Mouse (Mus musculus): Measurements from ENCODE around the gene Sdc4. TPM values are rescaled to one million over a fixed set of nuclear protein-coding genes. Genes with fewer than 3 reads are reported as not detected.

Gene Sdc4
- polyA plus RNA-seq, 1 experiment, result 125 TPM

GRCm38 (mm10) chr2:164441731-164442130 lies 2.0 kb downstream of the Sdc4 start:
- Histone ChIP-seq H3K4me3 (ENCODE audit: insufficient read depth, low read length) (peak overlapping the region; percentile 81), H3K4me1 (ENCODE audit: control insufficient read depth, insufficient read depth, low read length) (peaks cover 53% of the 10 kb centered on the region), H3K27ac (ENCODE audit: insufficient read depth, low read depth, low read length) (peak overlapping the region; percentile 90)
- no peak for TF ChIP-seq POLR2A (IDR thresholded peaks at IDR 0.05; ENCODE audit: borderline replicate concordance, low read depth, low read length)
- TF ChIP-seq CTCF (IDR thresholded peaks at IDR 0.05; ENCODE audit: low read depth, low read length), result no peak

GRCm38 (mm10) chr2:164441155-164441554 lies 2.5 kb downstream of the Sdc4 start:
- H3K27ac ChIP-seq (ENCODE audit: insufficient read depth, low read depth, low read length), result peak overlapping the region; percentile 90
- TF ChIP-seq CTCF (IDR thresholded peaks at IDR 0.05; ENCODE audit: low read depth, low read length) (no peak), POLR2A (IDR thresholded peaks at IDR 0.05; ENCODE audit: borderline replicate concordance, low read depth, low read length) (no peak)
- peaks cover 59% of the 10 kb centered on the region for H3K4me1 ChIP-seq (ENCODE audit: control insufficient read depth, insufficient read depth, low read length)
- peak overlapping the region; percentile 81 for H3K4me3 ChIP-seq (ENCODE audit: insufficient read depth, low read length)

GRCm38 (mm10) chr2:164440314-164440713 lies 3.4 kb downstream of the Sdc4 start:
- H3K4me3 ChIP-seq (ENCODE audit: insufficient read depth, low read length), result peak overlapping the region; percentile 81
- peak overlapping the region; percentile 90; the same call in 1 of the 2 replicates for H3K27ac ChIP-seq (ENCODE audit: insufficient read depth, low read depth, low read length)
- H3K4me1 ChIP-seq (ENCODE audit: control insufficient read depth, insufficient read depth, low read length), result peaks cover 67% of the 10 kb centered on the region
- TF ChIP-seq CTCF (IDR thresholded peaks at IDR 0.05; ENCODE audit: low read depth, low read length) (no peak), POLR2A (IDR thresholded peaks at IDR 0.05; ENCODE audit: borderline replicate concordance, low read depth, low read length) (no peak)

- Histone ChIP-seq H3K4me1 (ENCODE audit: control insufficient read depth, insufficient read depth, low read length) (peaks cover 73% of the 10 kb centered on the region), H3K27ac (ENCODE audit: insufficient read depth, low read depth, low read length) (peak overlapping the region; percentile 48), H3K4me3 (ENCODE audit: insufficient read depth, low read length) (peak overlapping the region; percentile 13; the same call in 1 of the 2 replicates)
- TF ChIP-seq POLR2A (IDR thresholded peaks at IDR 0.05; ENCODE audit: borderline replicate concordance, low read depth, low read length), result no peak
- TF ChIP-seq CTCF (IDR thresholded peaks at IDR 0.05; ENCODE audit: low read depth, low read length), result 0 out of 2 replicates have a peak, but pooled peaks have one; percentile 11
These were observed 4.7 kb downstream of the Sdc4 start for GRCm38 (mm10) chr2:164439001-164439421.

GRCm38 (mm10) chr2:164438257-164438656 lies 5.4 kb downstream of the Sdc4 start:
- TF ChIP-seq CTCF (IDR thresholded peaks at IDR 0.05; ENCODE audit: low read depth, low read length) (no peak), POLR2A (IDR thresholded peaks at IDR 0.05; ENCODE audit: borderline replicate concordance, low read depth, low read length) (no peak)
- H3K4me1 ChIP-seq (ENCODE audit: control insufficient read depth, insufficient read depth, low read length), result peaks cover 73% of the 10 kb centered on the region
- H3K4me3 ChIP-seq (ENCODE audit: insufficient read depth, low read length), result no peak overlapping the region
- H3K27ac ChIP-seq (ENCODE audit: insufficient read depth, low read depth, low read length), result no peak overlapping the region

- H3K27ac ChIP-seq (ENCODE audit: insufficient read depth, low read depth, low read length), result no peak overlapping the region
These were observed 6.0 kb downstream of the Sdc4 start for GRCm38 (mm10) chr2:164437710-164438109.

GRCm38 (mm10) chr2:164436961-164437360 lies 6.7 kb downstream of the Sdc4 start:
- TF ChIP-seq CTCF (IDR thresholded peaks at IDR 0.05; ENCODE audit: low read depth, low read length) (no peak), POLR2A (IDR thresholded peaks at IDR 0.05; ENCODE audit: borderline replicate concordance, low read depth, low read length) (no peak)
- Histone ChIP-seq H3K4me3 (ENCODE audit: insufficient read depth, low read length) (no peak overlapping the region), H3K4me1 (ENCODE audit: control insufficient read depth, insufficient read depth, low read length) (peaks cover 77% of the 10 kb centered on the region), H3K27ac (ENCODE audit: insufficient read depth, low read depth, low read length) (no peak overlapping the region)

More at GRCm38 (mm10) chr2:164437710-164438109, 6.0 kb downstream of the Sdc4 start:
- no peak overlapping the region for H3K4me3 ChIP-seq (ENCODE audit: insufficient read depth, low read length)
- H3K4me1 ChIP-seq (ENCODE audit: control insufficient read depth, insufficient read depth, low read length), result peaks cover 77% of the 10 kb centered on the region
- TF ChIP-seq POLR2A (IDR thresholded peaks at IDR 0.05; ENCODE audit: borderline replicate concordance, low read depth, low read length) (no peak), CTCF (IDR thresholded peaks at IDR 0.05; ENCODE audit: low read depth, low read length) (no peak)

GRCm38 (mm10) chr2:164436215-164436913 lies 7.3 kb downstream of the Sdc4 start:
- no peak overlapping the region for H3K27ac ChIP-seq (ENCODE audit: insufficient read depth, low read depth, low read length)
- no peak for TF ChIP-seq POLR2A (IDR thresholded peaks at IDR 0.05; ENCODE audit: borderline replicate concordance, low read depth, low read length)
- TF ChIP-seq CTCF (IDR thresholded peaks at IDR 0.05; ENCODE audit: low read depth, low read length), result no peak
- H3K4me3 ChIP-seq (ENCODE audit: insufficient read depth, low read length), result no peak overlapping the region
- peaks cover 77% of the 10 kb centered on the region for H3K4me1 ChIP-seq (ENCODE audit: control insufficient read depth, insufficient read depth, low read length)

GRCm38 (mm10) chr2:164435216-164436090 lies 8.2 kb downstream of the Sdc4 start:
- Histone ChIP-seq H3K27ac (ENCODE audit: insufficient read depth, low read depth, low read length) (no peak overlapping the region), H3K4me3 (ENCODE audit: insufficient read depth, low read length) (no peak overlapping the region), H3K4me1 (ENCODE audit: control insufficient read depth, insufficient read depth, low read length) (peaks cover 74% of the 10 kb centered on the region)
- no peak for TF ChIP-seq POLR2A (IDR thresholded peaks at IDR 0.05; ENCODE audit: borderline replicate concordance, low read depth, low read length)
- no peak for TF ChIP-seq CTCF (IDR thresholded peaks at IDR 0.05; ENCODE audit: low read depth, low read length)
